Mouse (Mus musculus): ENCODE results near the gene Gria1. TPM values are rescaled to one million over a fixed set of nuclear protein-coding genes. Genes with fewer than 3 reads are reported as not detected.

Gene Gria1
- polyA plus RNA-seq, 1 experiment from 2014 or later: 62.5 TPM

DNA sequence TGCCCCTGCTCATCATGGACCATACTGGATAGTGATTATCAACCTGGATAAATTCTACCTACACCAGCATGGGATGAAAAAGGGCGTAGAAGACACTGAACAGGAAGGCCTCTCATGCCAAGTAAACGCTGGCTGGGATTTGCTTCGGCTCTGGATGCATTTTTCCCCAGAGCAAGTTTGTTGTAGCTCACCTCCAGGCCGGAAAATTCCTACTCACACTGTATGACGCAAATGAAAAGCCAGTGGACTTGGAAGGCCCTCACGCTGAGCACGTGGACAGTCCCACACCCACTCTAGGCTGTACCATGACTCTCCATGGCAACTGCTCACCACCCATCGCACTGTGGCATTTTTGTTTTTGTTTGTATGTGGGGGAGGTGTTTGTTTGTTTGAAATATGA is 28.1 kb downstream of the Gria1 start:
- Histone ChIP-seq H3K4me2 (ENCODE audit: low read length) (no peak overlapping the region), H3K9ac (ENCODE audit: low read depth, low read length) (no peak overlapping the region), H3K4me3 (ENCODE audit: low read depth, low read length) (no peak overlapping the region), H3K9me3 (replicated peaks; ENCODE audit: control insufficient read depth, low read length, poor library complexity, severe bottlenecking) (no peaks in the 10 kb centered on the region), H3K4me1 (ENCODE audit: control insufficient read depth, insufficient read depth, low read length) (peaks cover 7% of the 10 kb centered on the region; the same call in 1 of the 2 replicates), H3K27me3 (ENCODE audit: control insufficient read depth, insufficient read depth, low read depth, low read length) (no peaks in the 10 kb centered on the region), H3K36me3 (ENCODE audit: control insufficient read depth, insufficient read depth, low read length) (no peaks in the 10 kb centered on the region), H3K27ac (ENCODE audit: low read length) (no peak overlapping the region)
- no peak for ATAC-seq
- WGBS: 81% methylated on average over 8 of the region's 8 CpGs

GRCm38 (mm10) chr11:57042057-57042456 is 30.9 kb downstream of the Gria1 start:
- H3K4me2 ChIP-seq (ENCODE audit: low read length): no peak overlapping the region
- H3K27ac ChIP-seq (ENCODE audit: low read length): no peak overlapping the region
- no peaks in the 10 kb centered on the region for H3K36me3 ChIP-seq (ENCODE audit: control insufficient read depth, insufficient read depth, low read length)
- no peak overlapping the region for H3K4me3 ChIP-seq (ENCODE audit: low read depth, low read length)
- no peaks in the 10 kb centered on the region for H3K9me3 ChIP-seq (replicated peaks; ENCODE audit: control insufficient read depth, low read length, poor library complexity, severe bottlenecking)
- no peaks in the 10 kb centered on the region for H3K27me3 ChIP-seq (ENCODE audit: control insufficient read depth, insufficient read depth, low read depth, low read length)
- no peak for ATAC-seq
- 87% methylated on average over 3 of the region's 3 CpGs for WGBS
- no peak overlapping the region for H3K9ac ChIP-seq (ENCODE audit: low read depth, low read length)
- peaks cover 11% of the 10 kb centered on the region for H3K4me1 ChIP-seq (ENCODE audit: control insufficient read depth, insufficient read depth, low read length)

GRCm38 (mm10) chr11:57044146-57044545 is 33.0 kb downstream of the Gria1 start:
- H3K36me3 ChIP-seq (ENCODE audit: control insufficient read depth, insufficient read depth, low read length): no peaks in the 10 kb centered on the region
- 53% methylated on average over 5 of the region's 5 CpGs for WGBS
- H3K4me3 ChIP-seq (ENCODE audit: low read depth, low read length): no peak overlapping the region
- no peak for ATAC-seq
- no peak overlapping the region for H3K4me2 ChIP-seq (ENCODE audit: low read length)
- no peak overlapping the region for H3K27ac ChIP-seq (ENCODE audit: low read length)
- no peaks in the 10 kb centered on the region for H3K27me3 ChIP-seq (ENCODE audit: control insufficient read depth, insufficient read depth, low read depth, low read length)
- no peaks in the 10 kb centered on the region for H3K9me3 ChIP-seq (replicated peaks; ENCODE audit: control insufficient read depth, low read length, poor library complexity, severe bottlenecking)
- no peak overlapping the region for H3K9ac ChIP-seq (ENCODE audit: low read depth, low read length)
- H3K4me1 ChIP-seq (ENCODE audit: control insufficient read depth, insufficient read depth, low read length): peaks cover 8% of the 10 kb centered on the region

DNA sequence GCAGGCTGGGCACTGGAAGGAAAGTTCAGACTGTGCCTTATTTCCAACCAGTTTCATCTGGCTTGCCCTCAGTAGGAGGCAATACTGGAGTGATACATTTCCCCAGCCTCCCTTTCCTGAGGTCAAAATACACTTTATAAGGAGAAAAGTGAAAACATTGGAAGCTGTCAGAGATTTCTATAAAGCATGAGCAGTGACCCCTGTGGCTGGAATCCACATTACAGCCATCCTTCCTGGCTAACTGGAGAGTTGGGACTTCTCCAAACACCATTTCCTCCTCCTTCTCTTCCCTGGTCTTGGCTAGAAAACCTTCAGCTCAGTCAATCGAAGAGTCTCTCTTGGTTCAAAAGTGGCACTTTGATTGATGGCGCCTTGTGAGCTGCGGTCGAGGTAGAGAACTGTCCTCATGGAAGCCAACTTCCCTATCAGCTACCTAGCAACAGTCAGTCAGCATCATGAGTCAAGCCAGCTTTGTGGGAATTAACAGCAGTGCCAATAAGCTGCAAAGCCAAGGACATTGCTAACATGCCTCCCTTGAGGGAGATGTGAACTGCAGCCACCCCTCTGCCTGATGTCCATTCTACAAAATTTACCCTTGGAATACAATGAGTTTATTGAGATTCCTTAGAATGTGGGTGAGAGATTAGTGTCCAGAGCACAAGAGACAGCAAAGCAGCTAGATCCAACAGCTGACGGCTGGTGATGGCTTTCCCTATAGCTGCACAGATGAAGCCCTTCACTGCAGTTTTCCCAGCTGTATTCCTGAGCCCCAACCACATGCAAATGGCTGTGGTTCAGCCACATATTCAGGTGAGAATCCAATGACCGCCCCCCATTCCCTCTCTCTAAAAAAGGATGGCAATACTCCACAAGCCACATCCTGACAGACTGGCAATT is 40.7 kb downstream of the Gria1 start:
- H3K9ac ChIP-seq (ENCODE audit: low read depth, low read length): no peak overlapping the region
- H3K27ac ChIP-seq (ENCODE audit: low read length): no peak overlapping the region
- ATAC-seq: no peak
- no peaks in the 10 kb centered on the region for H3K9me3 ChIP-seq (replicated peaks; ENCODE audit: control insufficient read depth, low read length, poor library complexity, severe bottlenecking)
- no peaks in the 10 kb centered on the region for H3K27me3 ChIP-seq (ENCODE audit: control insufficient read depth, insufficient read depth, low read depth, low read length)
- H3K4me2 ChIP-seq (ENCODE audit: low read length): no peak overlapping the region
- 67% methylated on average over 6 of the region's 6 CpGs for WGBS
- H3K36me3 ChIP-seq (ENCODE audit: control insufficient read depth, insufficient read depth, low read length): no peaks in the 10 kb centered on the region
- no peaks in the 10 kb centered on the region for H3K4me1 ChIP-seq (ENCODE audit: control insufficient read depth, insufficient read depth, low read length)
- no peak overlapping the region for H3K4me3 ChIP-seq (ENCODE audit: low read depth, low read length)

- H3K27me3 ChIP-seq (ENCODE audit: control insufficient read depth, insufficient read depth, low read depth, low read length): no peaks in the 10 kb centered on the region
- ATAC-seq: no peak
- WGBS: 85% methylated on average over 3 of the region's 3 CpGs
- no peaks in the 10 kb centered on the region for H3K9me3 ChIP-seq (replicated peaks; ENCODE audit: control insufficient read depth, low read length, poor library complexity, severe bottlenecking)
- H3K27ac ChIP-seq (ENCODE audit: low read length): no peak overlapping the region
- no peak overlapping the region for H3K9ac ChIP-seq (ENCODE audit: low read depth, low read length)
- H3K4me2 ChIP-seq (ENCODE audit: low read length): no peak overlapping the region
- no peaks in the 10 kb centered on the region for H3K4me1 ChIP-seq (ENCODE audit: control insufficient read depth, insufficient read depth, low read length)
- no peaks in the 10 kb centered on the region for H3K36me3 ChIP-seq (ENCODE audit: control insufficient read depth, insufficient read depth, low read length)
- no peak overlapping the region for H3K4me3 ChIP-seq (ENCODE audit: low read depth, low read length)
Observed at GRCm38 (mm10) chr11:57062441-57062840, 51.3 kb downstream of the Gria1 start.

DNA sequence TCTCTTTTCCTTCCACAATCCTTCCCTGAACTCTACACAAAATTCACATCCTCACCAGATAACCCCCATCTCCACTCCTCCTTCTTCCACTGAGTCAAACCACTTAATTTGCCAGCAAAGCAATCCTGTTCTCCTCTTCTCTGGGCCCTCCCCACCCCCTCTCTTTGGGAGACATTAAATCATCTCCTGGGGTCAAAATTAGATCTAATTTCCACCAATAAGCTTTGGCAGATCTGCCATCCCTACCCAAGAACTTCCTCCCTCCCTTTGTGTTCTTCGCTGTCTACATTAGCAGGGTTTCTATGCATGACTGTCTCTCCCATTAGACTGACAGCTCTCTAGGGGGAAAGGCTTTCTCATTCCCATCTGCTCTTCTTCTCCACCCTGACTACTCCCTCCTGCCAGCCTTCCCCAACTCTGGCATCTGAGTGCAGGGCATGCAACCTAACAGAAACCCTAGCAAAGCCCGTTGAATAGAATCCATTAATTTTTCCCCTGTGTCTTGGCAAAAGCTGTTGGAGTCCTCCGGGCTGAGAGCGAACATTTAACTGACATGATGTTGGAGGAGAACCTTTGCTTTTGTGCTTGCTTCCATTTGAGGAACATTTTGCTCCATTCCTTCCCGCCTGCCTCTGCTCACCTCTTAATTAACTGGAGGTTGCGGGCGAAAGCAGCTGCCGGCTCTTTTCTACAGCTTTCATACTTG is 59.2 kb downstream of the Gria1 start:
- 0 out of 2 replicates have a peak overlapping the region, but pooled peaks have one; percentile 10 for H3K27ac ChIP-seq (ENCODE audit: low read length)
- H3K4me3 ChIP-seq (ENCODE audit: low read depth, low read length): no peak overlapping the region
- ATAC-seq: no peak
- H3K4me1 ChIP-seq (ENCODE audit: control insufficient read depth, insufficient read depth, low read length): peaks cover 8% of the 10 kb centered on the region
- H3K9ac ChIP-seq (ENCODE audit: low read depth, low read length): no peak overlapping the region
- H3K36me3 ChIP-seq (ENCODE audit: control insufficient read depth, insufficient read depth, low read length): no peaks in the 10 kb centered on the region
- H3K4me2 ChIP-seq (ENCODE audit: low read length): no peak overlapping the region
- WGBS: 59% methylated on average over 8 of the region's 8 CpGs
- no peaks in the 10 kb centered on the region for H3K27me3 ChIP-seq (ENCODE audit: control insufficient read depth, insufficient read depth, low read depth, low read length)
- no peaks in the 10 kb centered on the region for H3K9me3 ChIP-seq (replicated peaks; ENCODE audit: control insufficient read depth, low read length, poor library complexity, severe bottlenecking)

GRCm38 (mm10) chr11:57072171-57072570 is 61.0 kb downstream of the Gria1 start:
- H3K27ac ChIP-seq (ENCODE audit: low read length): no peak overlapping the region
- no peak for ATAC-seq
- WGBS: 48% methylated on average over 6 of the region's 6 CpGs

GRCm38 (mm10) chr11:57079423-57079822 is 68.2 kb downstream of the Gria1 start:
- Histone ChIP-seq H3K4me2 (ENCODE audit: low read length) (no peak overlapping the region), H3K9ac (ENCODE audit: low read depth, low read length) (no peak overlapping the region), H3K27ac (ENCODE audit: low read length) (no peak overlapping the region), H3K27me3 (ENCODE audit: control insufficient read depth, insufficient read depth, low read depth, low read length) (no peaks in the 10 kb centered on the region), H3K9me3 (replicated peaks; ENCODE audit: control insufficient read depth, low read length, poor library complexity, severe bottlenecking) (no peaks in the 10 kb centered on the region), H3K4me3 (ENCODE audit: low read depth, low read length) (no peak overlapping the region), H3K36me3 (ENCODE audit: control insufficient read depth, insufficient read depth, low read length) (no peaks in the 10 kb centered on the region), H3K4me1 (ENCODE audit: control insufficient read depth, insufficient read depth, low read length) (no peaks in the 10 kb centered on the region)
- 88% methylated on average over 3 of the region's 3 CpGs for WGBS
- ATAC-seq: no peak

More at GRCm38 (mm10) chr11:57072171-57072570, 61.0 kb downstream of the Gria1 start:
- peaks cover 8% of the 10 kb centered on the region for H3K4me1 ChIP-seq (ENCODE audit: control insufficient read depth, insufficient read depth, low read length)
- no peaks in the 10 kb centered on the region for H3K9me3 ChIP-seq (replicated peaks; ENCODE audit: control insufficient read depth, low read length, poor library complexity, severe bottlenecking)
- H3K36me3 ChIP-seq (ENCODE audit: control insufficient read depth, insufficient read depth, low read length): no peaks in the 10 kb centered on the region
- H3K4me2 ChIP-seq (ENCODE audit: low read length): no peak overlapping the region
- H3K9ac ChIP-seq (ENCODE audit: low read depth, low read length): no peak overlapping the region
- no peaks in the 10 kb centered on the region for H3K27me3 ChIP-seq (ENCODE audit: control insufficient read depth, insufficient read depth, low read depth, low read length)
- no peak overlapping the region for H3K4me3 ChIP-seq (ENCODE audit: low read depth, low read length)

- Histone ChIP-seq H3K36me3 (ENCODE audit: control insufficient read depth, insufficient read depth, low read length) (no peaks in the 10 kb centered on the region), H3K9ac (ENCODE audit: low read depth, low read length) (no peak overlapping the region), H3K4me1 (ENCODE audit: control insufficient read depth, insufficient read depth, low read length) (no peaks in the 10 kb centered on the region), H3K27me3 (ENCODE audit: control insufficient read depth, insufficient read depth, low read depth, low read length) (no peaks in the 10 kb centered on the region), H3K4me3 (ENCODE audit: low read depth, low read length) (no peak overlapping the region), H3K9me3 (replicated peaks; ENCODE audit: control insufficient read depth, low read length, poor library complexity, severe bottlenecking) (no peaks in the 10 kb centered on the region), H3K4me2 (ENCODE audit: low read length) (no peak overlapping the region), H3K27ac (ENCODE audit: low read length) (no peak overlapping the region)
- 39% methylated on average over 5 of the region's 5 CpGs for WGBS
- ATAC-seq: peak; percentile 82; the same call in 1 of the 2 replicates
Observed at GRCm38 (mm10) chr11:57089527-57089926, 78.3 kb downstream of the Gria1 start.

Measured in midbrain, embryonic 16.5 days (tissue).